Mouse (Mus musculus): Measurements from ENCODE around the gene Plcd3. TPM values are rescaled to one million over a fixed set of nuclear protein-coding genes. Genes with fewer than 3 reads are reported as not detected.

Gene Plcd3
- polyA plus RNA-seq, 1 experiment from 2014 or later, result 1.7 TPM

- DNase-seq (ENCODE audit: low spot score), result no peak
- Histone ChIP-seq H3K4me1 (replicated peaks; ENCODE audit: control insufficient read depth, insufficient read depth, low read length) (peaks cover 5% of the 10 kb centered on the region; the same call in 1 of the 2 replicates), H3K27ac (ENCODE audit: low read depth, low read length) (no peak overlapping the region), H3K4me2 (replicated peaks; ENCODE audit: low read depth, low read length) (no peak overlapping the region), H3K9ac (ENCODE audit: low read depth, low read length) (no peak overlapping the region), H3K36me3 (ENCODE audit: control insufficient read depth, insufficient read depth, low read length) (no peaks in the 10 kb centered on the region), H3K4me3 (ENCODE audit: low read depth, low read length) (no peak overlapping the region; the same call in 1 of the 2 replicates), H3K9me3 (ENCODE audit: control insufficient read depth, low read length) (no peaks in the 10 kb centered on the region), H3K27me3 (ENCODE audit: control insufficient read depth, insufficient read depth, low read length) (peaks cover 23% of the 10 kb centered on the region)
- 86% methylated on average over 4 of the region's 4 CpGs for WGBS
- no peak for ATAC-seq (ENCODE audit: low FRiP score)
Measured at GRCm38 (mm10) chr11:103113771-103114170, 12.3 kb upstream of the Plcd3 start.

GRCm38 (mm10) chr11:103113005-103113404 lies 11.5 kb upstream of the Plcd3 start:
- no peak overlapping the region for H3K27ac ChIP-seq (ENCODE audit: low read depth, low read length)
- ATAC-seq (ENCODE audit: low FRiP score) (no peak), DNase-seq (ENCODE audit: low spot score) (no peak)
- H3K27me3 ChIP-seq (ENCODE audit: control insufficient read depth, insufficient read depth, low read length), result peaks cover 23% of the 10 kb centered on the region
- 29% methylated on average over 12 of the region's 12 CpGs for WGBS
- H3K4me1 ChIP-seq (replicated peaks; ENCODE audit: control insufficient read depth, insufficient read depth, low read length), result peaks cover 5% of the 10 kb centered on the region; the same call in 1 of the 2 replicates
- no peaks in the 10 kb centered on the region for H3K9me3 ChIP-seq (ENCODE audit: control insufficient read depth, low read length)
- H3K4me3 ChIP-seq (ENCODE audit: low read depth, low read length), result no peak overlapping the region
- no peak overlapping the region for H3K4me2 ChIP-seq (replicated peaks; ENCODE audit: low read depth, low read length)
- no peak overlapping the region for H3K9ac ChIP-seq (ENCODE audit: low read depth, low read length)
- H3K36me3 ChIP-seq (ENCODE audit: control insufficient read depth, insufficient read depth, low read length), result no peaks in the 10 kb centered on the region

- Histone ChIP-seq H3K4me2 (replicated peaks; ENCODE audit: low read depth, low read length) (no peak overlapping the region), H3K9me3 (ENCODE audit: control insufficient read depth, low read length) (no peaks in the 10 kb centered on the region), H3K27ac (ENCODE audit: low read depth, low read length) (no peak overlapping the region), H3K27me3 (ENCODE audit: control insufficient read depth, insufficient read depth, low read length) (peaks cover 23% of the 10 kb centered on the region), H3K4me3 (ENCODE audit: low read depth, low read length) (no peak overlapping the region; the same call in 1 of the 2 replicates), H3K9ac (ENCODE audit: low read depth, low read length) (no peak overlapping the region), H3K36me3 (ENCODE audit: control insufficient read depth, insufficient read depth, low read length) (no peaks in the 10 kb centered on the region), H3K4me1 (replicated peaks; ENCODE audit: control insufficient read depth, insufficient read depth, low read length) (peaks cover 5% of the 10 kb centered on the region; the same call in 1 of the 2 replicates)
- peak; percentile 20 for DNase-seq (ENCODE audit: low spot score)
- ATAC-seq (ENCODE audit: low FRiP score), result no peak
- 18% methylated on average over 9 of the region's 9 CpGs for WGBS
Measured at GRCm38 (mm10) chr11:103112552-103112912, 11.1 kb upstream of the Plcd3 start.

GRCm38 (mm10) chr11:103111881-103112551 lies 10.6 kb upstream of the Plcd3 start:
- Histone ChIP-seq H3K27ac (ENCODE audit: low read depth, low read length) (no peak overlapping the region), H3K4me3 (ENCODE audit: low read depth, low read length) (peak overlapping the region; percentile 19; the same call in 1 of the 2 replicates), H3K9me3 (ENCODE audit: control insufficient read depth, low read length) (no peaks in the 10 kb centered on the region), H3K27me3 (ENCODE audit: control insufficient read depth, insufficient read depth, low read length) (peaks cover 23% of the 10 kb centered on the region), H3K9ac (ENCODE audit: low read depth, low read length) (peak overlapping the region; percentile 46), H3K4me1 (replicated peaks; ENCODE audit: control insufficient read depth, insufficient read depth, low read length) (peaks cover 5% of the 10 kb centered on the region; the same call in 1 of the 2 replicates), H3K36me3 (ENCODE audit: control insufficient read depth, insufficient read depth, low read length) (no peaks in the 10 kb centered on the region), H3K4me2 (replicated peaks; ENCODE audit: low read depth, low read length) (peak overlapping the region; percentile 41)
- WGBS, result 1% methylated on average over 26 of the region's 28 CpGs
- peak; percentile 48 for DNase-seq (ENCODE audit: low spot score)
- no peak for ATAC-seq (ENCODE audit: low FRiP score)

- Histone ChIP-seq H3K4me3 (ENCODE audit: low read depth, low read length) (no peak overlapping the region; the same call in 1 of the 2 replicates), H3K4me1 (replicated peaks; ENCODE audit: control insufficient read depth, insufficient read depth, low read length) (peaks cover 5% of the 10 kb centered on the region; the same call in 1 of the 2 replicates), H3K27ac (ENCODE audit: low read depth, low read length) (no peak overlapping the region), H3K9me3 (ENCODE audit: control insufficient read depth, low read length) (no peaks in the 10 kb centered on the region), H3K4me2 (replicated peaks; ENCODE audit: low read depth, low read length) (no peak overlapping the region), H3K27me3 (ENCODE audit: control insufficient read depth, insufficient read depth, low read length) (peaks cover 23% of the 10 kb centered on the region), H3K9ac (ENCODE audit: low read depth, low read length) (no peak overlapping the region), H3K36me3 (ENCODE audit: control insufficient read depth, insufficient read depth, low read length) (no peaks in the 10 kb centered on the region)
- DNase-seq (ENCODE audit: low spot score) (no peak), ATAC-seq (ENCODE audit: low FRiP score) (no peak)
- WGBS, result 16% methylated on average over 10 of the region's 10 CpGs
Measured at GRCm38 (mm10) chr11:103111301-103111700, 9.8 kb upstream of the Plcd3 start.

GRCm38 (mm10) chr11:103106386-103106785 lies 4.9 kb upstream of the Plcd3 start:
- Histone ChIP-seq H3K27me3 (ENCODE audit: control insufficient read depth, insufficient read depth, low read length) (peaks cover 12% of the 10 kb centered on the region), H3K4me2 (replicated peaks; ENCODE audit: low read depth, low read length) (no peak overlapping the region), H3K9ac (ENCODE audit: low read depth, low read length) (no peak overlapping the region), H3K4me1 (replicated peaks; ENCODE audit: control insufficient read depth, insufficient read depth, low read length) (no peaks in the 10 kb centered on the region), H3K4me3 (ENCODE audit: low read depth, low read length) (no peak overlapping the region), H3K27ac (ENCODE audit: low read depth, low read length) (no peak overlapping the region), H3K9me3 (ENCODE audit: control insufficient read depth, low read length) (no peaks in the 10 kb centered on the region), H3K36me3 (ENCODE audit: control insufficient read depth, insufficient read depth, low read length) (no peaks in the 10 kb centered on the region)
- no peak for DNase-seq (ENCODE audit: low spot score)
- 70% methylated on average over 4 of the region's 4 CpGs for WGBS
- no peak for ATAC-seq (ENCODE audit: low FRiP score)

- WGBS, result 92% methylated on average over 6 of the region's 6 CpGs
- Histone ChIP-seq H3K4me1 (replicated peaks; ENCODE audit: control insufficient read depth, insufficient read depth, low read length) (0 out of 2 replicates have a peak, but pooled peaks cover 2% of the 10 kb centered on the region), H3K36me3 (ENCODE audit: control insufficient read depth, insufficient read depth, low read length) (no peaks in the 10 kb centered on the region), H3K27ac (ENCODE audit: low read depth, low read length) (no peak overlapping the region), H3K4me2 (replicated peaks; ENCODE audit: low read depth, low read length) (no peak overlapping the region), H3K9ac (ENCODE audit: low read depth, low read length) (no peak overlapping the region), H3K27me3 (ENCODE audit: control insufficient read depth, insufficient read depth, low read length) (peaks cover 13% of the 10 kb centered on the region), H3K4me3 (ENCODE audit: low read depth, low read length) (no peak overlapping the region), H3K9me3 (ENCODE audit: control insufficient read depth, low read length) (no peaks in the 10 kb centered on the region)
- DNase-seq (ENCODE audit: low spot score) (no peak), ATAC-seq (ENCODE audit: low FRiP score) (no peak)
Measured at GRCm38 (mm10) chr11:103105810-103106209, 4.4 kb upstream of the Plcd3 start.

GRCm38 (mm10) chr11:103105180-103105725 lies 3.8 kb upstream of the Plcd3 start:
- H3K9me3 ChIP-seq (ENCODE audit: control insufficient read depth, low read length), result no peaks in the 10 kb centered on the region
- H3K27me3 ChIP-seq (ENCODE audit: control insufficient read depth, insufficient read depth, low read length), result peaks cover 18% of the 10 kb centered on the region
- no peak overlapping the region for H3K4me2 ChIP-seq (replicated peaks; ENCODE audit: low read depth, low read length)
- no peak overlapping the region for H3K27ac ChIP-seq (ENCODE audit: low read depth, low read length)
- DNase-seq (ENCODE audit: low spot score), result no peak
- no peak for ATAC-seq (ENCODE audit: low FRiP score)
- H3K4me1 ChIP-seq (replicated peaks; ENCODE audit: control insufficient read depth, insufficient read depth, low read length), result 0 out of 2 replicates have a peak, but pooled peaks cover 2% of the 10 kb centered on the region
- no peak overlapping the region for H3K9ac ChIP-seq (ENCODE audit: low read depth, low read length)
- H3K36me3 ChIP-seq (ENCODE audit: control insufficient read depth, insufficient read depth, low read length), result no peaks in the 10 kb centered on the region
- no peak overlapping the region for H3K4me3 ChIP-seq (ENCODE audit: low read depth, low read length)
- WGBS, result 56% methylated on average over 14 of the region's 14 CpGs

- 0 out of 2 replicates have a peak, but pooled peaks cover 2% of the 10 kb centered on the region for H3K4me1 ChIP-seq (replicated peaks; ENCODE audit: control insufficient read depth, insufficient read depth, low read length)
- ATAC-seq (ENCODE audit: low FRiP score), result no peak
- DNase-seq (ENCODE audit: low spot score), result no peak
- H3K27ac ChIP-seq (ENCODE audit: low read depth, low read length), result no peak overlapping the region
- no peak overlapping the region for H3K9ac ChIP-seq (ENCODE audit: low read depth, low read length)
- no peak overlapping the region for H3K4me2 ChIP-seq (replicated peaks; ENCODE audit: low read depth, low read length)
- 85% methylated on average over 7 of the region's 7 CpGs for WGBS
- peaks cover 25% of the 10 kb centered on the region for H3K27me3 ChIP-seq (ENCODE audit: control insufficient read depth, insufficient read depth, low read length)
- no peak overlapping the region for H3K4me3 ChIP-seq (ENCODE audit: low read depth, low read length)
- H3K9me3 ChIP-seq (ENCODE audit: control insufficient read depth, low read length), result no peaks in the 10 kb centered on the region
- no peaks in the 10 kb centered on the region for H3K36me3 ChIP-seq (ENCODE audit: control insufficient read depth, insufficient read depth, low read length)
Measured at GRCm38 (mm10) chr11:103104469-103104868, 3.0 kb upstream of the Plcd3 start.

Data from hindbrain, embryonic 11.5 days (tissue).